Mouse (Mus musculus): ENCODE data around the gene Pgc.

Gene Pgc

GRCm38 (mm10) chr17:47726566-47726965 is at the start of gene Pgc:
Gene Pgc (plus strand): TSS chr17:47726842.
- in situ Hi-C loops (cut with MboI, MseI): no loop called here

- in situ Hi-C loops (cut with MboI, MseI): no loop called here
These were observed 48.4 kb upstream of the Pgc start for GRCm38 (mm10) chr17:47678238-47678637.

- in situ Hi-C loops (cut with MboI, MseI): no loop called here
These were observed 47.9 kb upstream of the Pgc start for GRCm38 (mm10) chr17:47678702-47679101.

GRCm38 (mm10) chr17:47682836-47683235 is 43.8 kb upstream of the Pgc start:
- in situ Hi-C loops (cut with MboI, MseI): loop anchor here in 1 of 2 experiments (5.0 kb wide), 1 partner anchor 51 kb away; the partner anchor contains the start of gene Usp49

GRCm38 (mm10) chr17:47687409-47688343 is 39.0 kb upstream of the Pgc start:
- in situ Hi-C loops (cut with MboI, MseI): loop anchor here in 1 of 2 experiments (5.0 kb wide), 1 partner anchor 55 kb away; the partner anchor contains the start of gene Usp49

GRCm38 (mm10) chr17:47688344-47688607 is 38.4 kb upstream of the Pgc start, which contains the start of gene Tomm6:
Gene Tomm6 (minus strand): TSS chr17:47688386.
- in situ Hi-C loops (cut with MboI, MseI): loop anchor here in 1 of 2 experiments (5.0 kb wide), 1 partner anchor 56 kb away; the partner anchor contains the start of gene Usp49

- in situ Hi-C loops (cut with MboI, MseI): loop anchor here in 1 of 2 experiments (5.0 kb wide), 1 partner anchor 57 kb away; the partner anchor contains the start of gene Usp49
These were observed 37.8 kb upstream of the Pgc start, which contains the start of gene Frs3 for GRCm38 (mm10) chr17:47688608-47689575. Gene Frs3 (plus strand): TSS chr17:47689030.

GRCm38 (mm10) chr17:47689894-47690293 is 36.7 kb upstream of the Pgc start:
- in situ Hi-C loops (cut with MboI, MseI): loop anchor here in 1 of 2 experiments (5.0 kb wide), 2 partner anchors 58 to 183 kb away; partner anchors contain the start of genes Ccnd3 and Usp49

- in situ Hi-C loops (cut with MboI, MseI): loop anchor here in 1 of 2 experiments (5.0 kb wide), 1 partner anchor 184 kb away; the partner anchor contains the start of gene Ccnd3
These were observed 35.0 kb upstream of the Pgc start for GRCm38 (mm10) chr17:47691650-47692049.

GRCm38 (mm10) chr17:47693671-47694441 is 32.8 kb upstream of the Pgc start:
- in situ Hi-C loops (cut with MboI, MseI): loop anchor here in 1 of 2 experiments (5.0 kb wide), 1 partner anchor 187 kb away; the partner anchor contains the start of gene Ccnd3

- in situ Hi-C loops (cut with MboI, MseI): loop anchor here in 1 of 2 experiments (5.0 kb wide), 1 partner anchor 187 kb away; the partner anchor contains the start of gene Ccnd3
These were observed 32.4 kb upstream of the Pgc start, which contains the start of gene Gm21981 for GRCm38 (mm10) chr17:47694442-47694502. Gene Gm21981 (minus strand): TSS chr17:47694455.

GRCm38 (mm10) chr17:47694503-47695336 is 31.9 kb upstream of the Pgc start, which contains the start of gene Prickle4:
Gene Prickle4 (minus strand): TSS chr17:47694736.
- in situ Hi-C loops (cut with MboI, MseI): loop anchor here in 1 of 2 experiments (5.0 kb wide), 1 partner anchor 187 kb away; the partner anchor contains the start of gene Ccnd3

GRCm38 (mm10) chr17:47695337-47695710 is 31.3 kb upstream of the Pgc start:
- in situ Hi-C loops (cut with MboI, MseI): no loop called here

- in situ Hi-C loops (cut with MboI, MseI): no loop called here
These were observed 28.5 kb upstream of the Pgc start for GRCm38 (mm10) chr17:47698156-47698555.

GRCm38 (mm10) chr17:47699055-47699454 is 27.6 kb upstream of the Pgc start:
- in situ Hi-C loops (cut with MboI, MseI): no loop called here

GRCm38 (mm10) chr17:47701793-47702192 is 24.8 kb upstream of the Pgc start:
- in situ Hi-C loops (cut with MboI, MseI): no loop called here

- in situ Hi-C loops (cut with MboI, MseI): no loop called here
These were observed 23.9 kb upstream of the Pgc start for GRCm38 (mm10) chr17:47702548-47703345.

GRCm38 (mm10) chr17:47703556-47703955 is 23.1 kb upstream of the Pgc start:
- in situ Hi-C loops (cut with MboI, MseI): no loop called here

- in situ Hi-C loops (cut with MboI, MseI): no loop called here
These were observed 21.9 kb upstream of the Pgc start for GRCm38 (mm10) chr17:47704692-47705091.
